9 mouse cellular contexts compared by ENCODE assay signal in the genomic region with DNA sequence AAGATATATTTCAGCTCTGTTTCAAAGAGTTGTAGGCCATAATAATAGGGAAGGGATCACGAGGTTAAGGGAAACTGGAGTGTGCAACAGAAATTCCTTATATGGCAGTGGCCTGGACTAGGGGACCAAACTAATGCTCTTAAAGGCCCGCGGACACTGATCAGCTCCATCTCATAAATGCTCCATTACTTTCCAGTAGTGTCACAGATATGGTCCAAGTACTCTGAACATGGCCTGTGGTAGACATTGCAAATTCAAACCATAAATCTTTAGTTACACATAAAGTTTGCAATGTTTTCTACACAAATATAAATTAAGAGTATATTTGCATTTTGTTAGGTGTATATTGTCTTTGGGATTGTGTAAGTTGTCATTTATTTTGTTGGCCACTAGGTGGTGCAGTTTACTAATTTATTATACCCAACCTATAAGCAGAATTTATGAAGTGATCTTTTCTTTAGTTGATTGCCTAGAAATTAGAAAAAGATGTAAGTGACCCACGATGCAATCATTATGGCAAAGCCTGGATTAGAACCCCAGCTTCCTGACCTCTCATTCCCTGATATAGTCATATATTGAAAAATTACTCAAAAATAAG.
DNase-seq lines count a peak whose midpoint lies in the region; ATAC-seq and TF ChIP-seq lines count a peak whose summit lies in the region.
"Had no signal": no experiment of that assay in that cellular context is flagged by ENCODE, and none has a peak within 500 bp of the region (broad histone marks: within the 10 kb centered on the region; RNA-seq: fewer than 3 reads in every experiment).

No protein-coding gene starts in this region.

- peak; percentile 40; the same call in 1 of the 2 replicates for TF ChIP-seq CTCF in lung, adult 2 months (IDR thresholded peaks at IDR 0.05; ENCODE audit: insufficient read depth, low read length)
- TF ChIP-seq CTCF in forebrain, postnatal 0 days (IDR thresholded peaks at IDR 0.05; ENCODE audit: low read depth): peak; percentile 61
- no peak for TF ChIP-seq CTCF in thymus, adult 2 months (IDR thresholded peaks at IDR 0.05; ENCODE audit: borderline replicate concordance, control insufficient read depth, extremely low read depth, insufficient read depth, low read length, poor library complexity)

- ATAC-seq in forebrain, postnatal 0 days: peak; percentile 45

- no peaks in the 10 kb centered on the region for H3K36me3 ChIP-seq in forebrain, postnatal 0 days (ENCODE audit: insufficient read depth)
- H3K36me3 ChIP-seq in thymus, adult 2 months (ENCODE audit: control insufficient read depth, insufficient read depth, low read length): peaks cover 11% of the 10 kb centered on the region; the same call in 1 of the 2 replicates

- H3K4me3 ChIP-seq in lung, adult 2 months (replicated peaks; ENCODE audit: extremely low read depth, low read depth, low read length): no peak overlapping the region
- H3K4me3 ChIP-seq in forebrain, postnatal 0 days (ENCODE audit: low read depth, low read length): no peak overlapping the region
- H3K4me3 ChIP-seq in thymus, adult 2 months (ENCODE audit: control insufficient read depth, insufficient read depth, low read length): no peak overlapping the region

- H3K9ac ChIP-seq in forebrain, postnatal 0 days: no peak overlapping the region

- H3K27ac ChIP-seq in forebrain, postnatal 0 days (ENCODE audit: low read depth, low read length): no peak overlapping the region
- no peak overlapping the region for H3K27ac ChIP-seq in thymus, adult 2 months (ENCODE audit: control insufficient read depth, insufficient read depth, low read length)
- H3K27ac ChIP-seq: macrophage had no signal

- H3K4me1 ChIP-seq in lung, adult 2 months (ENCODE audit: control insufficient read depth, insufficient read depth, low read length): no peaks in the 10 kb centered on the region
- H3K4me1 ChIP-seq in forebrain, postnatal 0 days (ENCODE audit: insufficient read depth): no peaks in the 10 kb centered on the region
- H3K4me1 ChIP-seq in thymus, adult 2 months (replicated peaks; ENCODE audit: control insufficient read depth, insufficient read depth, low read length): no peaks in the 10 kb centered on the region

- no peak for TF ChIP-seq POLR2A in lung, adult 2 months (IDR thresholded peaks at IDR 0.05; ENCODE audit: borderline replicate concordance, extremely low read depth, low read depth, low read length)
- no peak for TF ChIP-seq POLR2A in thymus, adult 2 months (IDR thresholded peaks at IDR 0.05; ENCODE audit: control insufficient read depth, extremely low read depth, insufficient read depth, low read length, poor library complexity)

- DNase-seq in cerebellum, adult 8-10 months: peak; percentile 13
- no peak for DNase-seq in cerebellum, postnatal 25 days
- DNase-seq in lung, adult 2 months: no peak
- DNase-seq in lung, postnatal 25 days (ENCODE audit: low spot score): no peak
- peak; percentile 57 for DNase-seq in forebrain, postnatal 0 days
- DNase-seq in retina, adult 2 months (ENCODE audit: low read depth, low spot score): peak; percentile 22
- DNase-seq in thymus, adult 2 months: no peak
- no peak for DNase-seq in spleen, postnatal 4 days (ENCODE audit: low spot score in 2 of 2)

- H3K4me2 ChIP-seq in forebrain, postnatal 0 days (ENCODE audit: low read depth): no peak overlapping the region

- no peaks in the 10 kb centered on the region for H3K9me3 ChIP-seq in forebrain, postnatal 0 days (ENCODE audit: low read length)

- 57% methylated on average over 4 of the region's 4 CpGs for WGBS in lung, adult 2 months
- WGBS in forebrain, postnatal 0 days: 59% methylated on average over 4 of the region's 4 CpGs
- WGBS in thymus, adult 2 months: 67% methylated on average over 4 of the region's 4 CpGs

- H3K27me3 ChIP-seq in forebrain, postnatal 0 days (ENCODE audit: insufficient read depth, low read length): no peaks in the 10 kb centered on the region
- no peaks in the 10 kb centered on the region for H3K27me3 ChIP-seq in thymus, adult 2 months (ENCODE audit: control insufficient read depth, insufficient read depth, low read length)

Comparison
In these comparisons a context has a peak if more than half of its experiments do, and no peak if none do; other contexts are left out.
1. DNase-seq: peak in cerebellum, adult 8-10 months (single experiment), forebrain, postnatal 0 days (single experiment) and retina, adult 2 months (single experiment); none in cerebellum, postnatal 25 days (0 of 2), lung, adult 2 months (single experiment), lung, postnatal 25 days (single experiment), thymus, adult 2 months (single experiment) and spleen, postnatal 4 days (0 of 2).